ENCODE assay signal across 8 mouse cellular contexts in genomic region chr5:112279181-112280021, GRCm38 (mm10). TPM values are rescaled to one million over a fixed set of nuclear protein-coding genes. Genes with fewer than 3 reads are reported as not detected.
DNase-seq lines count a peak whose midpoint lies in the region; ATAC-seq and TF ChIP-seq lines count a peak whose summit lies in the region.

No protein-coding gene starts in this region.

- H3K4me3 ChIP-seq in spleen, adult 2 months (ENCODE audit: extremely low read depth, insufficient read depth, insufficient read length): peak overlapping the region; percentile 12; the same call in 1 of the 2 replicates
- H3K4me3 ChIP-seq in forebrain, postnatal 0 days (ENCODE audit: low read depth, low read length): no peak overlapping the region

- H3K27me3 ChIP-seq in spleen, adult 2 months (ENCODE audit: control insufficient read depth, insufficient read depth, low read length): no peaks in the 10 kb centered on the region
- no peaks in the 10 kb centered on the region for H3K27me3 ChIP-seq in forebrain, postnatal 0 days (ENCODE audit: insufficient read depth, low read length)

- H3K36me3 ChIP-seq in spleen, adult 2 months (ENCODE audit: control insufficient read depth, insufficient read depth, low read length): no peaks in the 10 kb centered on the region
- H3K36me3 ChIP-seq in forebrain, postnatal 0 days (ENCODE audit: insufficient read depth): no peaks in the 10 kb centered on the region

- no peak for ATAC-seq in cerebellum, adult (ENCODE audit: insufficient number of reproducible peaks, low FRiP score, low TSS enrichment)
- ATAC-seq in forebrain, postnatal 0 days: no peak

- no peaks in the 10 kb centered on the region for H3K9me3 ChIP-seq in forebrain, postnatal 0 days (ENCODE audit: low read length)

- TF ChIP-seq POLR2A in spleen, adult 2 months (IDR thresholded peaks at IDR 0.05; ENCODE audit: low read depth, low read length): no peak

- H3K4me1 ChIP-seq in spleen, adult 2 months (ENCODE audit: control insufficient read depth, insufficient read depth, insufficient read length): peaks cover 56% of the 10 kb centered on the region
- H3K4me1 ChIP-seq in forebrain, postnatal 0 days (ENCODE audit: insufficient read depth): no peaks in the 10 kb centered on the region

- peak overlapping the region; percentile 71 for H3K27ac ChIP-seq in spleen, adult 2 months (ENCODE audit: insufficient read depth, low read length)
- no peak overlapping the region for H3K27ac ChIP-seq in forebrain, postnatal 0 days (ENCODE audit: low read depth, low read length)

- no peak for TF ChIP-seq CTCF in spleen, adult 2 months (IDR thresholded peaks at IDR 0.05; ENCODE audit: extremely low read depth, insufficient read depth, insufficient read length, insufficient replicate concordance)
- no peak for TF ChIP-seq CTCF in forebrain, postnatal 0 days (IDR thresholded peaks at IDR 0.05; ENCODE audit: low read depth)

- H3K9ac ChIP-seq in forebrain, postnatal 0 days: no peak overlapping the region

- WGBS in spleen, adult 2 months: 27% methylated on average over 17 of the region's 17 CpGs
- WGBS in forebrain, postnatal 0 days: 88% methylated on average over 17 of the region's 17 CpGs

- DNase-seq in cerebellum, adult 18-20 months: peak; percentile 41 to 50
- no peak for DNase-seq in spleen, adult 2 months (ENCODE audit: low read depth in 1 of 2, low spot score in 2 of 2)
- DNase-seq in spleen, adult 18-20 months: no peak
- DNase-seq in induced T-regulatory cell, adult 2 months (ENCODE audit: low read depth): peak; percentile 60
- no peak for DNase-seq in embryo, embryonic 11 days
- no peak for DNase-seq in layer of hippocampus, postnatal 25 days (ENCODE audit: extremely low spot score in 1 of 2, low spot score in 1 of 2)
- DNase-seq in forebrain, postnatal 0 days: no peak

- no peak overlapping the region for H3K4me2 ChIP-seq in forebrain, postnatal 0 days (ENCODE audit: low read depth)

RNA-seq across cellular contexts. Expression of gene Tpst2, which starts 2.9 kb away (rescaled TPM):
- 102 and 108 TPM in 2 replicates for polyA plus RNA-seq in spleen, adult 2 months (2012; rRNA removed)
- 10 to 100 TPM; 45.9 to 46.2 TPM for total RNA-seq in layer of hippocampus, postnatal 25 days (2021)
- 43.4 and 45.0 TPM in 2 replicates for total RNA-seq in forebrain, postnatal 0 days (2014; rRNA removed)
- polyA plus RNA-seq in forebrain, postnatal 0 days (2015; fragmentation: Nextera tagmentation; extraction: Ambion mirVana): 37.9 and 39.0 TPM in 2 replicates

RNA-seq across cellular contexts. Expression of gene Crybb1, which starts 23.8 kb away (rescaled TPM):
- polyA plus RNA-seq in spleen, adult 2 months (2012; rRNA removed): 0.25 and 0.46 TPM in 2 replicates
- total RNA-seq in layer of hippocampus, postnatal 25 days (2021): 1 to 10 TPM; 7.4 to 7.9 TPM
- 5.0 and 6.3 TPM in 2 replicates for total RNA-seq in forebrain, postnatal 0 days (2014; rRNA removed)
- polyA plus RNA-seq in forebrain, postnatal 0 days (2015; fragmentation: Nextera tagmentation; extraction: Ambion mirVana): 10.4 and 10.8 TPM in 2 replicates

RNA-seq across cellular contexts. Expression of gene Cryba4, which starts 27.1 kb away (rescaled TPM):
- 1.5 and 2.6 TPM in 2 replicates for polyA plus RNA-seq in spleen, adult 2 months (2012; rRNA removed)
- total RNA-seq in layer of hippocampus, postnatal 25 days (2021): 1 to 10 TPM; 1.1 to 1.2 TPM
- 2.5 TPM in 1 of 2 replicates, not detected in the other for total RNA-seq in forebrain, postnatal 0 days (2014; rRNA removed)
- polyA plus RNA-seq in forebrain, postnatal 0 days (2015; fragmentation: Nextera tagmentation; extraction: Ambion mirVana): 2.4 and 2.6 TPM in 2 replicates

RNA-seq across cellular contexts. Expression of gene Tfip11, which starts 46.8 kb away (rescaled TPM):
- polyA plus RNA-seq in spleen, adult 2 months (2012; rRNA removed): 29.8 and 36.5 TPM in 2 replicates
- 10 to 100 TPM; 35.3 to 40.1 TPM for total RNA-seq in layer of hippocampus, postnatal 25 days (2021)
- 15.6 and 20.8 TPM in 2 replicates for total RNA-seq in forebrain, postnatal 0 days (2014; rRNA removed)
- 20.5 and 26.9 TPM in 2 replicates for polyA plus RNA-seq in forebrain, postnatal 0 days (2015; fragmentation: Nextera tagmentation; extraction: Ambion mirVana)

Comparison
In these comparisons a context has a peak if more than half of its experiments do, and no peak if none do; other contexts are left out.
1. DNase-seq: peak in cerebellum, adult 18-20 months (2 of 2) and induced T-regulatory cell, adult 2 months (single experiment); none in spleen, adult 2 months (0 of 2), spleen, adult 18-20 months (0 of 2), embryo, embryonic 11 days (single experiment), layer of hippocampus, postnatal 25 days (0 of 2) and forebrain, postnatal 0 days (single experiment).